Mouse (Mus musculus) limb, embryonic 15.5 days (tissue): Measurements from ENCODE around the gene Gm20716. TPM values are rescaled to one million over a fixed set of nuclear protein-coding genes. Genes with fewer than 3 reads are reported as not detected.
"Not testable (repeated sequence)": the region's sequence is repeated elsewhere in the genome, so short reads cannot be mapped to it uniquely, and the experiment has no call there.

ENCODE experiments used
- ATAC-seq: fragments of 200-750 bp; cut with Nextera tagmentation; 2 replicates; pipeline ENCODE4 v1.8.0; 2017; ENCODE audit warnings: low read depth, moderate TSS enrichment; ENCODE audit not compliant: insufficient number of reproducible peaks, low FRiP score, low TSS enrichment
- H3K27ac ChIP-seq: fragments of 300-500 bp; sonication (generic); 2 replicates; pipeline ENCODE4 v1.5.1; 2015; ENCODE audit warnings: moderate library complexity, mild to moderate bottlenecking, inconsistent platforms
- H3K27me3 ChIP-seq: fragments of 300-500 bp; sonication (generic); 2 replicates; pipeline ENCODE4 v1.6.1; 2015; ENCODE audit warnings: inconsistent platforms
- H3K36me3 ChIP-seq: fragments of 300-500 bp; sonication (generic); 2 replicates; pipeline ENCODE4 v1.6.1; 2015; ENCODE audit warnings: inconsistent platforms
- H3K4me1 ChIP-seq: fragments of 300-500 bp; sonication (generic); 2 replicates; pipeline ENCODE4 v1.6.1; 2015; ENCODE audit warnings: inconsistent platforms
- H3K4me2 ChIP-seq: fragments of 300-500 bp; sonication (generic); 2 replicates; pipeline ENCODE4 v1.6.1; 2015; ENCODE audit warnings: mild to moderate bottlenecking, inconsistent platforms
- H3K4me3 ChIP-seq: fragments of 300-500 bp; sonication (generic); 2 replicates; pipeline ENCODE4 v1.5.1; 2015; ENCODE audit warnings: mild to moderate bottlenecking, inconsistent platforms
- H3K9ac ChIP-seq: fragments of 300-500 bp; sonication (generic); 2 replicates; pipeline ENCODE4 v1.6.1; 2015; ENCODE audit warnings: inconsistent platforms
- H3K9me3 ChIP-seq: fragments of 300-500 bp; sonication (generic); 2 replicates; pipeline ENCODE4 v1.6.1; 2016; ENCODE audit warnings: inconsistent platforms
- WGBS: fragments of 180-500 bp; shearing (Covaris S2); methylation state at CpG from one replicate; pipeline ENCODE4 v1.1.7; 2015; 5-methylcytosine and 5-hydroxymethylcytosine counted together
- polyA plus RNA-seq: library from polyadenylated mRNA; unstranded; fragments of >200 nt; fragmentation: Nextera tagmentation; extraction: Ambion mirVana; gene quantifications from 2 replicates; pipeline ENCODE4 v1.2.1, GENCODE M21; 2015

The Gm20716 gene
- polyA plus RNA-seq, 1 experiment from 2014 or later: 17.7 TPM

GRCm38 (mm10) chr2:168158911-168159711, 71.1 kb downstream of the Gm20716 start:
- no peak for ATAC-seq
- no peaks in the 10 kb centered on the region for H3K9me3 ChIP-seq
- no peaks in the 10 kb centered on the region for H3K27me3 ChIP-seq
- peak overlapping the region; percentile 30 for H3K4me3 ChIP-seq
- peak overlapping the region; percentile 18; the same call in 1 of the 2 replicates for H3K9ac ChIP-seq
- WGBS: 4% methylated on average over 24 of the region's 25 CpGs
- peak overlapping the region; percentile 71 for H3K4me2 ChIP-seq
- no peaks in the 10 kb centered on the region for H3K36me3 ChIP-seq
- H3K27ac ChIP-seq: peak overlapping the region; percentile 57
- peaks cover 37% of the 10 kb centered on the region for H3K4me1 ChIP-seq

GRCm38 (mm10) chr2:168157974-168158373, 72.2 kb downstream of the Gm20716 start:
- H3K9me3 ChIP-seq, H3K27me3 ChIP-seq, H3K4me2 ChIP-seq, H3K4me3 ChIP-seq, H3K36me3 ChIP-seq, H3K9ac ChIP-seq, H3K27ac ChIP-seq, ATAC-seq: not testable (repeated sequence)
- peaks cover 39% of the 10 kb centered on the region for H3K4me1 ChIP-seq
- 61% methylated on average over 10 of the region's 11 CpGs for WGBS

GRCm38 (mm10) chr2:168156361-168156760, 73.8 kb downstream of the Gm20716 start:
- Histone ChIP-seq H3K4me1 (peaks cover 32% of the 10 kb centered on the region), H3K4me2 (no peak overlapping the region), H3K9ac (no peak overlapping the region), H3K9me3 (no peaks in the 10 kb centered on the region), H3K27ac (no peak overlapping the region), H3K4me3 (no peak overlapping the region), H3K27me3 (no peaks in the 10 kb centered on the region), H3K36me3 (no peaks in the 10 kb centered on the region)
- WGBS: 51% methylated on average over 14 of the region's 14 CpGs
- ATAC-seq: no peak

- Histone ChIP-seq H3K27ac (no peak overlapping the region), H3K4me2 (no peak overlapping the region), H3K4me3 (no peak overlapping the region), H3K27me3 (no peaks in the 10 kb centered on the region), H3K36me3 (no peaks in the 10 kb centered on the region), H3K9me3 (no peaks in the 10 kb centered on the region), H3K9ac (no peak overlapping the region), H3K4me1 (peaks cover 32% of the 10 kb centered on the region)
- 93% methylated on average over 7 of the region's 7 CpGs for WGBS
- ATAC-seq: no peak
Measured at GRCm38 (mm10) chr2:168155666-168156065, 74.5 kb downstream of the Gm20716 start.

GRCm38 (mm10) chr2:168154090-168154881, 75.9 kb downstream of the Gm20716 start:
- peak; percentile 83 for ATAC-seq
- Histone ChIP-seq H3K9me3 (no peaks in the 10 kb centered on the region), H3K27ac (peak overlapping the region; percentile 76), H3K4me2 (peak overlapping the region; percentile 34), H3K36me3 (no peaks in the 10 kb centered on the region), H3K4me3 (peak overlapping the region; percentile 15; the same call in 1 of the 2 replicates), H3K4me1 (peaks cover 26% of the 10 kb centered on the region), H3K27me3 (no peaks in the 10 kb centered on the region), H3K9ac (no peak overlapping the region)
- WGBS: 16% methylated on average over 14 of the region's 14 CpGs

- H3K27ac ChIP-seq: no peak overlapping the region
- H3K36me3 ChIP-seq: no peaks in the 10 kb centered on the region
- peaks cover 19% of the 10 kb centered on the region for H3K4me1 ChIP-seq
- WGBS: 87% methylated on average over 8 of the region's 8 CpGs
- no peak overlapping the region for H3K4me3 ChIP-seq
- H3K9me3 ChIP-seq: no peaks in the 10 kb centered on the region
- H3K27me3 ChIP-seq: no peaks in the 10 kb centered on the region
- no peak overlapping the region for H3K4me2 ChIP-seq
- no peak overlapping the region for H3K9ac ChIP-seq
- no peak for ATAC-seq
Measured at GRCm38 (mm10) chr2:168149241-168149640, 80.9 kb downstream of the Gm20716 start.

- Histone ChIP-seq H3K27ac (no peak overlapping the region), H3K4me1 (peaks cover 15% of the 10 kb centered on the region), H3K36me3 (no peaks in the 10 kb centered on the region), H3K9me3 (no peaks in the 10 kb centered on the region), H3K27me3 (no peaks in the 10 kb centered on the region), H3K9ac (no peak overlapping the region), H3K4me2 (no peak overlapping the region), H3K4me3 (no peak overlapping the region)
- no peak for ATAC-seq
- 75% methylated on average over 22 of the region's 22 CpGs for WGBS
Measured at GRCm38 (mm10) chr2:168147722-168148432, 82.3 kb downstream of the Gm20716 start.

- H3K36me3 ChIP-seq: no peaks in the 10 kb centered on the region
- H3K4me2 ChIP-seq: no peak overlapping the region
- peak overlapping the region; percentile 75 for H3K27ac ChIP-seq
- no peaks in the 10 kb centered on the region for H3K27me3 ChIP-seq
- WGBS: 18% methylated on average over 2 of the region's 2 CpGs
- no peak overlapping the region for H3K9ac ChIP-seq
- peaks cover 15% of the 10 kb centered on the region for H3K4me1 ChIP-seq
- H3K4me3 ChIP-seq: no peak overlapping the region
- peak; percentile 71; the same call in 1 of the 2 replicates for ATAC-seq
- no peaks in the 10 kb centered on the region for H3K9me3 ChIP-seq
Measured at GRCm38 (mm10) chr2:168145437-168145836, 84.7 kb downstream of the Gm20716 start.

GRCm38 (mm10) chr2:168143794-168144193, 86.4 kb downstream of the Gm20716 start:
- no peak for ATAC-seq
- Histone ChIP-seq H3K4me1 (peaks cover 15% of the 10 kb centered on the region), H3K27me3 (no peaks in the 10 kb centered on the region), H3K4me3 (no peak overlapping the region), H3K9ac (no peak overlapping the region), H3K4me2 (no peak overlapping the region), H3K36me3 (no peaks in the 10 kb centered on the region), H3K9me3 (no peaks in the 10 kb centered on the region), H3K27ac (no peak overlapping the region)
- WGBS: 50% methylated on average over 5 of the region's 5 CpGs

GRCm38 (mm10) chr2:168137161-168137560, 93.0 kb downstream of the Gm20716 start:
- no peak overlapping the region for H3K9ac ChIP-seq
- H3K27me3 ChIP-seq: no peaks in the 10 kb centered on the region
- H3K4me2 ChIP-seq: no peak overlapping the region
- no peak for ATAC-seq
- H3K9me3 ChIP-seq: no peaks in the 10 kb centered on the region
- WGBS: 78% methylated on average over 15 of the region's 15 CpGs
- H3K27ac ChIP-seq: no peak overlapping the region
- H3K4me1 ChIP-seq: no peaks in the 10 kb centered on the region
- no peaks in the 10 kb centered on the region for H3K36me3 ChIP-seq
- no peak overlapping the region for H3K4me3 ChIP-seq
